Mouse (Mus musculus) midbrain, embryonic 16.5 days (tissue): ENCODE measurements around the gene Setd1a. TPM values are rescaled to one million over a fixed set of nuclear protein-coding genes. Genes with fewer than 3 reads are reported as not detected.

Experiments
- ATAC-seq: fragments of 200-750 bp; cut with Nextera tagmentation; 2 replicates; pipeline ENCODE4 v1.8.0; 2017; ENCODE audit warnings: moderate TSS enrichment
- H3K27ac ChIP-seq: fragments of 300-500 bp; sonication (generic); 2 replicates; pipeline ENCODE4 v1.5.1; 2014; ENCODE audit warnings: mild to moderate bottlenecking, low read length, mixed read lengths
- H3K27me3 ChIP-seq: fragments of 300-500 bp; sonication (generic); 2 replicates; pipeline ENCODE4 v1.6.1; 2014; ENCODE audit warnings: low read depth, low read length, mixed read lengths; ENCODE audit not compliant: control insufficient read depth, insufficient read depth
- H3K36me3 ChIP-seq: fragments of 300-500 bp; sonication (generic); 2 replicates; pipeline ENCODE4 v1.6.1; 2014; ENCODE audit warnings: mild to moderate bottlenecking, low read length, moderate library complexity, mixed read lengths; ENCODE audit not compliant: control insufficient read depth, insufficient read depth
- H3K4me1 ChIP-seq: fragments of 300-500 bp; sonication (generic); 2 replicates; pipeline ENCODE4 v1.6.1; 2014; ENCODE audit warnings: mild to moderate bottlenecking, low read length, mixed read lengths; ENCODE audit not compliant: control insufficient read depth, insufficient read depth
- H3K4me2 ChIP-seq: fragments of 300-500 bp; sonication (generic); 2 replicates; pipeline ENCODE4 v1.6.1; 2014; ENCODE audit warnings: mild to moderate bottlenecking, low read length, mixed read lengths
- H3K4me3 ChIP-seq: fragments of 300-500 bp; sonication (generic); 2 replicates; pipeline ENCODE4 v1.5.1; 2014; ENCODE audit warnings: low read depth, mild to moderate bottlenecking, low read length, moderate library complexity, mixed read lengths
- H3K9ac ChIP-seq: fragments of 300-500 bp; sonication (generic); 2 replicates; pipeline ENCODE4 v1.6.1; 2014; ENCODE audit warnings: low read depth, low read length, mixed read lengths
- H3K9me3 ChIP-seq: fragments of 300-500 bp; sonication (generic); replicated peaks from 2 replicates; pipeline ENCODE4 v1.6.1; 2014; ENCODE audit warnings: mild to moderate bottlenecking, low read length, mixed read lengths; ENCODE audit not compliant: control insufficient read depth, poor library complexity, severe bottlenecking
- WGBS: fragments of 180-500 bp; shearing (Covaris S2); extraction: QIAGEN DNeasy Blood & Tissue Kit; methylation state at CpG from one replicate; pipeline ENCODE4 v1.1.7; 2014; 5-methylcytosine and 5-hydroxymethylcytosine counted together
- polyA plus RNA-seq: library from polyadenylated mRNA; unstranded; fragments of >200 nt; fragmentation: Nextera tagmentation; extraction: Ambion mirVana; gene quantifications from 2 replicates; pipeline ENCODE4 v1.2.1, GENCODE M21; 2015

Setd1a gene
- polyA plus RNA-seq, 1 experiment from 2014 or later, result 12.8 TPM

DNA sequence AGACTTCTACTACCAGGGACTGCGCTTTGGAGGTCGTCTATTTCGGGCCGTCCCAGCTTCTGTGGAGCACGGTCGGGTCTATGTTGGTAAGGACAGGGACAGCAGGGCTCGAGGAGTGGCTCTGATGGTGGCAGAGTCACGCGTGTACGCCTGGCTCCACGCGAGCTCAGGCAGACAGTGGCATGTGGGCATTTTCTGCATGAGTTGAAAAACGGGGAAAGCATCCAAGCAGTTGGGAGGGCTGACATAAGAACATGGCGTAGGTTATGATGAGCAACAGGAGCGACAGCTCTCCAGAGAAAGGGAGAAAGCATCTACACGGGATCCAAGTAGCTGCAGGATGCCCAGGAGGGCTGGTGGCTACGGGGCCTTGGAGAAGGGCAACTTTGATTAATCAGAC is 25.8 kb downstream of the Setd1a start:
- no peak for ATAC-seq
- Histone ChIP-seq H3K4me1 (no peaks in the 10 kb centered on the region; the same call in 1 of the 2 replicates), H3K4me2 (no peak overlapping the region), H3K9ac (no peak overlapping the region), H3K9me3 (no peaks in the 10 kb centered on the region), H3K36me3 (peaks cover 38% of the 10 kb centered on the region), H3K4me3 (no peak overlapping the region), H3K27me3 (no peaks in the 10 kb centered on the region), H3K27ac (no peak overlapping the region)
- 93% methylated on average over 17 of the region's 17 CpGs for WGBS

DNA sequence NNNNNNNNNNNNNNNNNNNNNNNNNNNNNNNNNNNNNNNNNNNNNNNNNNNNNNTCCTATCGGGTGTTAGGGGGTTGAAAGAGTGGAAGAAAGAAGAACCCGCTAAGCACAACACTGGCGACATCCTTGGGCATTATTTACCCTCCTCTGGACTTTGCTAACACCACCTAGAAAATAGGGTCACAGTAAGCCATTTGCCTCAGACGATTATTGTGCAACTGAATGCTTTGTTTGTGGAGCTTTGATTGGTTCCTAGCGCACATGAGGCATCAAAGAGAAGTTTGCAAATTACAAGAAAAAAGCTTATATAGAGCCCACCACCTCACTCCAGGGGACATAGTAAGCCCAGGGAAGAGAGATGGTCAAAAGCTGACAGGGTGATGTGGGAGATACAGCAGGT is 32.4 kb downstream of the Setd1a start:
- Histone ChIP-seq H3K36me3 (peaks cover 31% of the 10 kb centered on the region), H3K9ac (no peak overlapping the region), H3K27ac (no peak overlapping the region), H3K4me1 (no peaks in the 10 kb centered on the region), H3K4me3 (no peak overlapping the region), H3K27me3 (no peaks in the 10 kb centered on the region), H3K9me3 (no peaks in the 10 kb centered on the region), H3K4me2 (no peak overlapping the region)
- no peak for ATAC-seq
- WGBS, result 70% methylated on average over 5 of the region's 5 CpGs

DNA sequence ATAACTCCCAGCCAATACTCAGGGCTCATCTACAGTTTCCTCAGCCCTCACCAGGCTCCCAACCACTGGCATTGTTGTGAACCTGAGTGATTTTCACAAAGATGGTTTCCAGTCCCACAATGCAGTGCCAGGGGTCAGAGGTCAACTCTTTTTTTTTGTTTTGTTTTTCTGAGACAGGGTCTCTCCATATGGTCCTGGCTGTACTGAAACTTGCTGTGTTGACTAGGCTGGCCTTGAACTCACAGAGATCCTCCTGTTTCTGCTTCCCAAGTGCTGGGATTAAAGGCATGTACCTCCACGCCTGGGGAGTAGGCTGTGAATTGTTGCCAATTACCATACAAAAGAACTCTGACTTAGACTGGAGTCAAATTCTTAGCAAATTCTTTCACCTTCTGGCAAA is 33.4 kb downstream of the Setd1a start:
- Histone ChIP-seq H3K9ac (no peak overlapping the region), H3K4me1 (no peaks in the 10 kb centered on the region), H3K36me3 (peaks cover 35% of the 10 kb centered on the region), H3K4me2 (no peak overlapping the region), H3K4me3 (no peak overlapping the region), H3K9me3 (no peaks in the 10 kb centered on the region), H3K27me3 (no peaks in the 10 kb centered on the region), H3K27ac (no peak overlapping the region)
- no peak for ATAC-seq
- WGBS, result 90% methylated on average over 1 of the region's 1 CpGs

DNA sequence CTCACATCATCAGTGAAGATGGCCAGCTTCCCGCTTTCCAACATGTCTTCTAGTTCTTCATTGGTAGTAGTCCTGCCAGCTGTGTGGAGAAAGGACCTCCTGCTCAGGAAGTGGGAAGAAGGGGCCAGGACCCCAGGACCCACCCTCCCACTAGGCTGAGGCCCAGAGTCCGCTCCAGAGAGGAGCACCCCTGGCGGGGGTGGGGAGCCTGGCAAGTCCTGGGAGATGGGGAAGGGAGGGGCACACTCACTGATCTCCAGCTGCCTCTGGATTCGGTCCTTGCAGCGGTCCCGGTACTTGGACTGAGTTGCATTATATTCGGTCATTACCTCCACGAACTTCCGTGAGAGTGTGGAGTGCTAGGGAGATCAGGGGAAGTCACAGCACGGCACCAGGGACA is 34.2 kb downstream of the Setd1a start:
- no peaks in the 10 kb centered on the region for H3K9me3 ChIP-seq
- H3K27ac ChIP-seq, result no peak overlapping the region
- H3K27me3 ChIP-seq, result no peaks in the 10 kb centered on the region
- no peak overlapping the region for H3K9ac ChIP-seq
- WGBS, result 82% methylated on average over 10 of the region's 10 CpGs
- no peak overlapping the region for H3K4me3 ChIP-seq
- H3K36me3 ChIP-seq, result peaks cover 31% of the 10 kb centered on the region
- no peak for ATAC-seq
- H3K4me1 ChIP-seq, result no peaks in the 10 kb centered on the region
- no peak overlapping the region for H3K4me2 ChIP-seq

DNA sequence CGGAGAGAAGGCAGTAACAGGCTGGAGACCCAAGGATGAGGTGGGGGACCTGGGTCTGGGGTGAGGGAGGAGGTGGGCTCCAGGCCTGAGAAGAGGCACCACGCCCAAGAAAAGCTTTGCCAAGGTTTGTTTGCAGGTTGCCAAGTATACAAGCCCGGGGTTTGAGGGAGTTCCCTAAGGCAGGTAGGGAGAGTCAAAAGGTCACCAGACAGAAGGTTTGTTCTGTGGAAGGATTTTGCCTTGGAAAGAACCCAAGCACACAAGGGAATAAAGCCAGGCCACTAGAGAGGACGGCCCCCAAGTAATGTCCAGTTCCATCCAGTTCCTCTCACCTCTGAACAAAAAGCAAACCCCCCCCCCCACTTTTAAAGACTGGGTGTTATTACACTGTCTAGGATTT is 34.8 kb downstream of the Setd1a start:
- no peak overlapping the region for H3K9ac ChIP-seq
- H3K9me3 ChIP-seq, result no peaks in the 10 kb centered on the region
- H3K4me1 ChIP-seq, result no peaks in the 10 kb centered on the region
- no peaks in the 10 kb centered on the region for H3K27me3 ChIP-seq
- no peak overlapping the region for H3K4me2 ChIP-seq
- 86% methylated on average over 4 of the region's 4 CpGs for WGBS
- no peak overlapping the region for H3K4me3 ChIP-seq
- ATAC-seq, result no peak
- H3K27ac ChIP-seq, result no peak overlapping the region
- peaks cover 29% of the 10 kb centered on the region for H3K36me3 ChIP-seq

DNA sequence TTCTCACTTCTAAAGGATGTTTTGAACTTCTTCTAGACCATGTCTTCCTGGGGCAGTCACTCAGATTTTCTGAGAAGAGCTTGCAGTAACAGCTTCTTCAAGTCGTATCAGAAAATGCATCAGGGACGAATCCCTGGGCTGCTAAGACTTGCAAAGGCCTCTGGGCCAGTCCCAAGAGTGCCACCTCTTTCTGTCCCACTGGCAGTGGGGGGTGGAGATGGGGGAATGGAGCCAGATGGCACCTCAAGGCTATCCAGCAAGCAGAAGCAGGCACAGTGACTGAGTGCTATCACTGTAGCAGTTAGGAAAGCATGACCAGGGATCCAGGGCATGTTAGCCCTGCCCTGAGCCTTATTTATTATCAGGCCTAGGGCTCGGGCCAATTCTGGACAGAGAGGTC is 35.8 kb downstream of the Setd1a start:
- H3K4me2 ChIP-seq, result no peak overlapping the region
- WGBS, result 82% methylated on average over 3 of the region's 3 CpGs

DNA sequence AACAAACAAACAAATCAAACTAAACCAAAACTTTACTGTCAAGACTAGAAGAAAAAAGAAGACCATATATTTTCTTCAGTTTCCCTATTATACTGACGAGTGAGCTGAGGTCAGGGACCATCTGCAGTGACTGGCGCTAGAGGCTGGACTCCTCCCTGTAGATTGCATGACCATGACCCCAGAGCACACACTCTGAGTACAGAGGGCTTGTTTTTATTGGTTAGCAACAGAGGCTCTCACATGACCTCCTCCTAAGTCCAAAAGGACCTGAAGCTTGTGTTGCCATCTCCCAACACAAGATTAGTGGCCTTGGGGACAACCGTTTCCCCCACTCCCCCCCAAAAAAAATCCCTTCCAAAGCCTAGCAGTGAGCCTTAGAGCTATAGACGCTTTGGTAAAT is 37.4 kb downstream of the Setd1a start:
- Histone ChIP-seq H3K36me3 (peaks cover 29% of the 10 kb centered on the region), H3K4me3 (no peak overlapping the region), H3K27ac (no peak overlapping the region; the same call in 1 of the 2 replicates), H3K9ac (no peak overlapping the region), H3K4me2 (no peak overlapping the region), H3K9me3 (no peaks in the 10 kb centered on the region), H3K4me1 (no peaks in the 10 kb centered on the region), H3K27me3 (no peaks in the 10 kb centered on the region)
- 88% methylated on average over 4 of the region's 4 CpGs for WGBS
- ATAC-seq, result no peak

More for the DNA sequence above, 35.8 kb downstream of the Setd1a start:
- H3K36me3 ChIP-seq, result peaks cover 29% of the 10 kb centered on the region
- H3K27me3 ChIP-seq, result no peaks in the 10 kb centered on the region
- no peaks in the 10 kb centered on the region for H3K9me3 ChIP-seq
- H3K4me3 ChIP-seq, result no peak overlapping the region
- ATAC-seq, result no peak
- H3K27ac ChIP-seq, result no peak overlapping the region
- no peak overlapping the region for H3K9ac ChIP-seq
- H3K4me1 ChIP-seq, result no peaks in the 10 kb centered on the region

DNA sequence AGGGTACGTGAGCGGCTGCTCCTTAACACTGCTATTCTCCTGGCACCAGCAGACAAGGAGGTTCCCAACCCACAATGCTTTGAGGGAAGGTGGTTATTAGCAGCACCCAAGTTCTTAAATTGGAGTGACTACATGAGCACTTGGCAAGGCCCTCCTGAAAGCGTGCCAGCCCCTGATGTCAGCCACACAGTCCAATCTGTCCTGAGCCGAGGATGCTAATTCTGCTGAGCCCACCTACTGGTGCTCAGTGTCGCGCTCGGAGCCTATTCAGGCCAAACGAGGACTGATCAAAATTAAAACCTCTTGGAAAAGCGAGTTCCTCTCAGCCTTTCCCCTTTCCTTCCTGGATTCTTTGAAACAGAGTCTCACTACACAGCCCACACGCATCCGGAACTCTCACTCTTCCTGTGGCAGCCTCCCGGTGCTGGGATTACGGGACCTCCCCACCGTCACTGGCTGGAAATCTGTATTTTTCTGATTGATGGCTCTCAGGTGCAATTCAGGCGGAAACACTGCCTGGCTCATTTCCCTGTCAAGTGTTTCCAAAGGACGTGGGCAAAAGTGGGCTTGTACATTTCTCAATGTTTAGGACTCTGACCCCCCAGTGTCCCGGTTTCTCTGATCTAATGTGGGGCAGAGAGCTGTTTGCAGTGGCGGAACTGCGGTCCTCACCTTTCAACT is 37.9 kb downstream of the Setd1a start:
- no peak for ATAC-seq
- no peaks in the 10 kb centered on the region for H3K9me3 ChIP-seq
- no peak overlapping the region for H3K4me2 ChIP-seq
- no peak overlapping the region for H3K4me3 ChIP-seq
- H3K9ac ChIP-seq, result no peak overlapping the region
- no peaks in the 10 kb centered on the region for H3K27me3 ChIP-seq
- H3K4me1 ChIP-seq, result no peaks in the 10 kb centered on the region
- 90% methylated on average over 19 of the region's 19 CpGs for WGBS
- H3K36me3 ChIP-seq, result peaks cover 29% of the 10 kb centered on the region
- no peak overlapping the region; the same call in 1 of the 2 replicates for H3K27ac ChIP-seq

DNA sequence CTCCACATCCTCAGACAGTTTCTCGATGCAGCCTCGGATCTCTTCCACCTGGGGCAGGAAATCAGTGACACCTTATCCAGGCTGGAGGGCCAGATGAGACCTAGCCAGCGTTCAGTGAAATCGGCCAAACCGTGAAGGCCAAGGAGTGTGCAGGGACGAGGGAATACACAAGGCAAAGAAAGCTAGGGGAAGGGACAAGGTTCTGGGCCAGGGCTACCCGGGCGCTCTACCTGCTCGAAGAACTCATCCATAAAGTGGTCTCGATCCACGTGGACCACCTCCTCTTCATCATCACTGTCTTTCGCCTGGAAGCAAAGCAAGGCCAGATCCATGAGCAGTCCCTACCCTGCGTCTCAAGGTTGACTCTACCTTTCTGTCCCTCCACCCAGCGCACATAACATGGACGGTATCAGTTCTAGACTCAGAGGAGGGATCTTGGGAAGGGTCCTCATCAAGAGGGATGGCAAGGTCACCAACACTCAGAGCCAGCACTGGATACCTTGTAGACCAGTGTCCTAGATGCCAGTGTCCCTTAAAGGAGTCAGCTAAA is 38.7 kb downstream of the Setd1a start:
- Histone ChIP-seq H3K4me1 (no peaks in the 10 kb centered on the region), H3K9me3 (no peaks in the 10 kb centered on the region), H3K36me3 (peaks cover 23% of the 10 kb centered on the region), H3K4me3 (no peak overlapping the region), H3K9ac (no peak overlapping the region), H3K27ac (no peak overlapping the region), H3K4me2 (no peak overlapping the region), H3K27me3 (no peaks in the 10 kb centered on the region)
- ATAC-seq, result no peak
- WGBS, result 96% methylated on average over 15 of the region's 15 CpGs
